Mouse (Mus musculus): ENCODE measurements around the gene Olfr1243.

- TF ChIP-seq CTCF (IDR thresholded peaks at IDR 0.05; ENCODE audit: insufficient read depth, low read length) (no peak), POLR2A (IDR thresholded peaks at IDR 0.05; ENCODE audit: borderline replicate concordance, extremely low read depth, low read depth, low read length) (no peak)
Measured at GRCm38 (mm10) chr2:89531387-89531786, at the start of gene Olfr1243.

Measured in lung, adult 2 months (tissue).